Comparison of ENCODE assay signal across 28 mouse cellular contexts in genomic region chr2:68503202-68503601, GRCm38 (mm10). TPM values are rescaled to one million over a fixed set of nuclear protein-coding genes. Genes with fewer than 3 reads are reported as not detected.
DNase-seq lines count a peak whose midpoint lies in the region; ATAC-seq lines count a peak whose summit lies in the region.
"Had no signal": no experiment of that assay in that cellular context is flagged by ENCODE, and none has a peak within 500 bp of the region (broad histone marks: within the 10 kb centered on the region; RNA-seq: fewer than 3 reads in every experiment).

No protein-coding gene starts in this region.

- no peak overlapping the region for H3K4me2 ChIP-seq in forebrain, embryonic 12.5 days
- no peak overlapping the region for H3K4me2 ChIP-seq in hindbrain, embryonic 12.5 days (replicated peaks)
- no peak overlapping the region for H3K4me2 ChIP-seq in hindbrain, embryonic 16.5 days (ENCODE audit: low read length)
- no peak overlapping the region for H3K4me2 ChIP-seq in neural tube, embryonic 11.5 days (ENCODE audit: low read depth)
- H3K4me2 ChIP-seq: heart, embryonic 13.5 days; liver, embryonic 12.5 days; stomach, embryonic 15.5 days had no signal

- WGBS in forebrain, embryonic 12.5 days, result 65% methylated on average over 2 of the region's 2 CpGs
- 86% methylated on average over 2 of the region's 2 CpGs for WGBS in forebrain, embryonic 10.5 days
- WGBS in hindbrain, embryonic 12.5 days, result 45% methylated on average over 2 of the region's 2 CpGs
- WGBS in hindbrain, embryonic 16.5 days, result 45% methylated on average over 2 of the region's 2 CpGs
- 67% methylated on average over 2 of the region's 2 CpGs for WGBS in neural tube, embryonic 11.5 days

- H3K9me3 ChIP-seq in forebrain, embryonic 12.5 days, result no peaks in the 10 kb centered on the region
- H3K9me3 ChIP-seq in forebrain, embryonic 10.5 days, result no peaks in the 10 kb centered on the region
- no peaks in the 10 kb centered on the region for H3K9me3 ChIP-seq in hindbrain, embryonic 12.5 days (replicated peaks)
- H3K9me3 ChIP-seq in hindbrain, embryonic 16.5 days (ENCODE audit: control insufficient read depth, low read length), result no peaks in the 10 kb centered on the region
- H3K9me3 ChIP-seq in neural tube, embryonic 11.5 days (ENCODE audit: control insufficient read depth, low read length), result no peaks in the 10 kb centered on the region
- H3K9me3 ChIP-seq: heart, embryonic 13.5 days; liver, embryonic 12.5 days; megakaryocyte, embryonic 14.5 days; stomach, embryonic 15.5 days had no signal

- H3K27me3 ChIP-seq in forebrain, embryonic 12.5 days, result no peaks in the 10 kb centered on the region
- no peaks in the 10 kb centered on the region for H3K27me3 ChIP-seq in forebrain, embryonic 10.5 days (ENCODE audit: poor library complexity, severe bottlenecking)
- no peaks in the 10 kb centered on the region for H3K27me3 ChIP-seq in hindbrain, embryonic 12.5 days
- H3K27me3 ChIP-seq in hindbrain, embryonic 16.5 days (replicated peaks; ENCODE audit: control insufficient read depth, insufficient read depth, low read length), result no peaks in the 10 kb centered on the region
- no peaks in the 10 kb centered on the region for H3K27me3 ChIP-seq in neural tube, embryonic 11.5 days (ENCODE audit: control insufficient read depth, insufficient read depth, low read length)
- H3K27me3 ChIP-seq: CH12.LX; heart, embryonic 13.5 days; liver, embryonic 12.5 days; megakaryocyte, embryonic 14.5 days; stomach, embryonic 15.5 days had no signal

- no peak overlapping the region for H3K27ac ChIP-seq in forebrain, embryonic 12.5 days
- no peak overlapping the region for H3K27ac ChIP-seq in forebrain, embryonic 10.5 days
- no peak overlapping the region for H3K27ac ChIP-seq in hindbrain, embryonic 12.5 days
- no peak overlapping the region for H3K27ac ChIP-seq in hindbrain, embryonic 16.5 days (ENCODE audit: low read depth, low read length)
- H3K27ac ChIP-seq in neural tube, embryonic 11.5 days (ENCODE audit: low read depth, low read length), result no peak overlapping the region
- H3K27ac ChIP-seq: heart, embryonic 13.5 days; kidney, postnatal 0 days; liver, embryonic 12.5 days; stomach, embryonic 15.5 days had no signal

- no peak for DNase-seq in forebrain, embryonic 10.5 days (ENCODE audit: extremely low spot score, low spot score)
- DNase-seq in neural tube, embryonic 11.5 days (ENCODE audit: low spot score), result no peak
- DNase-seq in neural tube, embryonic 10.5 days (ENCODE audit: extremely low spot score, low spot score), result no peak
- no peak for DNase-seq in kidney, postnatal 36 days
- DNase-seq: adrenal gland, adult 2 months; adrenal gland, postnatal 36 days; cerebellum, adult 2 months; cerebellum, postnatal 25 days; heart, postnatal 10 days; kidney, adult 8-10 months; layer of hippocampus, postnatal 36 days; left cerebral cortex, postnatal 4 days; liver, postnatal 0 days; lung, postnatal 4 days; right cerebral cortex, postnatal 14 days had no signal

- 0 out of 2 replicates have a peak, but pooled peaks have one; percentile 15 for ATAC-seq in forebrain, embryonic 12.5 days (ENCODE audit: low FRiP score)
- peak; percentile 59; the same call in 1 of the 2 replicates for ATAC-seq in hindbrain, embryonic 12.5 days (ENCODE audit: low FRiP score)
- no peak for ATAC-seq in hindbrain, embryonic 16.5 days
- ATAC-seq in neural tube, embryonic 11.5 days (ENCODE audit: insufficient read depth, low FRiP score, low TSS enrichment), result 0 out of 2 replicates have a peak, but pooled peaks have one; percentile 40
- no peak for ATAC-seq in erythroblast, adult 5-6 weeks (replicated peaks; ENCODE audit: low FRiP score, poor library complexity, severe bottlenecking)
- ATAC-seq: activated CD4-positive, CD25-positive, alpha-beta regulatory T cell, adult 4 months; intestine, embryonic 16.5 days; liver, embryonic 12.5 days; liver, postnatal 0 days; lung, postnatal 0 days had no signal

- H3K36me3 ChIP-seq in forebrain, embryonic 12.5 days (replicated peaks), result no peaks in the 10 kb centered on the region
- H3K36me3 ChIP-seq in forebrain, embryonic 10.5 days (replicated peaks), result no peaks in the 10 kb centered on the region
- no peaks in the 10 kb centered on the region for H3K36me3 ChIP-seq in hindbrain, embryonic 12.5 days
- no peaks in the 10 kb centered on the region for H3K36me3 ChIP-seq in hindbrain, embryonic 16.5 days (ENCODE audit: control insufficient read depth, insufficient read depth, low read length)
- no peaks in the 10 kb centered on the region for H3K36me3 ChIP-seq in neural tube, embryonic 11.5 days (ENCODE audit: control insufficient read depth, insufficient read depth, low read length)
- H3K36me3 ChIP-seq: heart, embryonic 13.5 days; liver, embryonic 12.5 days; stomach, embryonic 15.5 days had no signal

- no peak overlapping the region for H3K4me3 ChIP-seq in forebrain, embryonic 12.5 days (replicated peaks)
- no peak overlapping the region for H3K4me3 ChIP-seq in forebrain, embryonic 10.5 days
- H3K4me3 ChIP-seq in hindbrain, embryonic 12.5 days, result no peak overlapping the region
- H3K4me3 ChIP-seq in hindbrain, embryonic 16.5 days (ENCODE audit: low read length), result no peak overlapping the region
- no peak overlapping the region for H3K4me3 ChIP-seq in neural tube, embryonic 11.5 days (ENCODE audit: low read depth, low read length)
- H3K4me3 ChIP-seq: heart, embryonic 13.5 days; liver, embryonic 12.5 days; megakaryocyte, embryonic 14.5 days; stomach, embryonic 15.5 days had no signal

- no peak overlapping the region for H3K9ac ChIP-seq in forebrain, embryonic 12.5 days
- H3K9ac ChIP-seq in hindbrain, embryonic 12.5 days, result no peak overlapping the region
- no peak overlapping the region for H3K9ac ChIP-seq in hindbrain, embryonic 16.5 days (ENCODE audit: low read depth, low read length)
- H3K9ac ChIP-seq in neural tube, embryonic 11.5 days (ENCODE audit: low read length), result no peak overlapping the region
- H3K9ac ChIP-seq: heart, embryonic 13.5 days; liver, embryonic 12.5 days; liver, postnatal 0 days; stomach, embryonic 15.5 days had no signal

- H3K4me1 ChIP-seq in forebrain, embryonic 12.5 days, result peaks cover 8% of the 10 kb centered on the region; the same call in 1 of the 2 replicates
- H3K4me1 ChIP-seq in forebrain, embryonic 10.5 days, result peaks cover 9% of the 10 kb centered on the region
- H3K4me1 ChIP-seq in hindbrain, embryonic 12.5 days, result 0 out of 2 replicates have a peak, but pooled peaks cover 5% of the 10 kb centered on the region
- H3K4me1 ChIP-seq in hindbrain, embryonic 16.5 days (ENCODE audit: control insufficient read depth, insufficient read depth, low read depth, low read length), result 0 out of 2 replicates have a peak, but pooled peaks cover 2% of the 10 kb centered on the region
- H3K4me1 ChIP-seq in neural tube, embryonic 11.5 days (ENCODE audit: control insufficient read depth, insufficient read depth, low read length), result no peaks in the 10 kb centered on the region
- H3K4me1 ChIP-seq: heart, embryonic 13.5 days; liver, embryonic 12.5 days; megakaryocyte, embryonic 14.5 days; stomach, embryonic 15.5 days had no signal

RNA-seq across cellular contexts. Expression of gene Stk39, which starts 31.1 kb away (rescaled TPM):
- 43.6 and 45.8 TPM in 2 replicates for polyA plus RNA-seq in forebrain, embryonic 12.5 days (2016; fragmentation: Nextera tagmentation; extraction: Ambion mirVana)
- 29.5 and 30.2 TPM in 2 replicates for polyA plus RNA-seq in forebrain, embryonic 10.5 days (2016; fragmentation: Nextera tagmentation; extraction: Ambion mirVana)
- 55.1 and 57.0 TPM in 2 replicates for polyA plus RNA-seq in hindbrain, embryonic 12.5 days (2016; fragmentation: Nextera tagmentation; extraction: Ambion mirVana)
- 25.1 and 30.3 TPM in 2 replicates for polyA plus RNA-seq in hindbrain, embryonic 16.5 days (2015; fragmentation: Nextera tagmentation; extraction: Ambion mirVana)
- 39.5 and 41.1 TPM in 2 replicates for polyA plus RNA-seq in neural tube, embryonic 11.5 days (2014; fragmentation: Nextera tagmentation; extraction: Ambion mirVana)
- 5.9 TPM in 1 of 2 replicates, not detected in the other for total RNA-seq in erythroblast, adult 5-6 weeks (2015; ENCODE audit: low replicate concordance)
- 1.0 and 3.1 TPM in 2 replicates for total RNA-seq in erythroblast, adult 5-6 weeks (2017; ENCODE audit: low replicate concordance)
- total RNA-seq: CH12.LX had no signal

Comparison
In these comparisons a context has a peak if more than half of its experiments do, and no peak if none do; other contexts are left out.
1. ATAC-seq: peak in forebrain, embryonic 12.5 days (single experiment), hindbrain, embryonic 12.5 days (single experiment) and neural tube, embryonic 11.5 days (single experiment); none in hindbrain, embryonic 16.5 days (single experiment) and erythroblast, adult 5-6 weeks (single experiment).